Mouse (Mus musculus) stomach, postnatal 0 days (tissue): Measurements from ENCODE around the gene BC030867. TPM values are rescaled to one million over a fixed set of nuclear protein-coding genes. Genes with fewer than 3 reads are reported as not detected.

ENCODE experiments used
- ATAC-seq: fragments of 200-750 bp; cut with Nextera tagmentation; 2 replicates; pipeline ENCODE4 v1.8.0; 2017; ENCODE audit not compliant: low FRiP score, low TSS enrichment
- DNase-seq: peaks from one replicate; pipeline ENCODE4 v3.0.0-alpha.2; 2016; ENCODE audit warnings: low spot score
- H3K27ac ChIP-seq: fragments of 300-500 bp; sonication (generic); replicated peaks from 2 replicates; pipeline ENCODE4 v1.5.1; 2014; ENCODE audit warnings: mild to moderate bottlenecking, control low read depth
- H3K27me3 ChIP-seq: fragments of 300-500 bp; sonication (generic); 2 replicates; pipeline ENCODE4 v1.6.1; 2014; ENCODE audit warnings: low read length; ENCODE audit not compliant: control insufficient read depth, insufficient read depth
- H3K36me3 ChIP-seq: fragments of 300-500 bp; sonication (generic); 2 replicates; pipeline ENCODE4 v1.6.1; 2014; ENCODE audit warnings: low read length, mixed read lengths; ENCODE audit not compliant: control insufficient read depth, insufficient read depth
- H3K4me1 ChIP-seq: fragments of 300-500 bp; sonication (generic); replicated peaks from 2 replicates; pipeline ENCODE4 v1.6.1; 2014; ENCODE audit warnings: antibody characterized with exemption; ENCODE audit not compliant: control insufficient read depth, insufficient read depth
- H3K4me2 ChIP-seq: fragments of 300-500 bp; sonication (generic); replicated peaks from 2 replicates; pipeline ENCODE4 v1.6.1; 2014; ENCODE audit warnings: low read depth, mild to moderate bottlenecking, control low read depth, moderate library complexity
- H3K4me3 ChIP-seq: fragments of 300-500 bp; sonication (generic); 2 replicates; pipeline ENCODE4 v1.5.1; 2014; ENCODE audit warnings: low read depth, low read length, control low read depth
- H3K9ac ChIP-seq: fragments of 300-500 bp; sonication (generic); 2 replicates; pipeline ENCODE4 v1.6.1; 2014; ENCODE audit warnings: mild to moderate bottlenecking, low read length, control low read depth, mixed read lengths
- H3K9me3 ChIP-seq: fragments of 300-500 bp; sonication (generic); 2 replicates; pipeline ENCODE4 v1.6.1; 2016; ENCODE audit warnings: low read length; ENCODE audit not compliant: control insufficient read depth
- CTCF ChIP-seq: IDR thresholded peaks from 2 replicates; pipeline ENCODE4 v1.5.1; 2016; ENCODE audit warnings: antibody characterized with exemption, low read depth, mild to moderate bottlenecking, moderate library complexity
- EP300 ChIP-seq: optimal IDR thresholded peaks from 2 replicates; pipeline ENCODE3; 2016; ENCODE audit warnings: antibody characterized with exemption
- WGBS: fragments of 180-500 bp; shearing (Covaris S2); extraction: QIAGEN DNeasy Blood & Tissue Kit; methylation state at CpG from one replicate; pipeline ENCODE4 v1.1.7; 2014; 5-methylcytosine and 5-hydroxymethylcytosine counted together
- polyA plus RNA-seq: library from polyadenylated mRNA; unstranded; fragments of >200 nt; fragmentation: Nextera tagmentation; extraction: Ambion mirVana; gene quantifications from 2 replicates; pipeline ENCODE4 v1.2.1, GENCODE M21; 2015

Gene BC030867
- polyA plus RNA-seq, 1 experiment from 2014 or later = 2.7 TPM

DNA sequence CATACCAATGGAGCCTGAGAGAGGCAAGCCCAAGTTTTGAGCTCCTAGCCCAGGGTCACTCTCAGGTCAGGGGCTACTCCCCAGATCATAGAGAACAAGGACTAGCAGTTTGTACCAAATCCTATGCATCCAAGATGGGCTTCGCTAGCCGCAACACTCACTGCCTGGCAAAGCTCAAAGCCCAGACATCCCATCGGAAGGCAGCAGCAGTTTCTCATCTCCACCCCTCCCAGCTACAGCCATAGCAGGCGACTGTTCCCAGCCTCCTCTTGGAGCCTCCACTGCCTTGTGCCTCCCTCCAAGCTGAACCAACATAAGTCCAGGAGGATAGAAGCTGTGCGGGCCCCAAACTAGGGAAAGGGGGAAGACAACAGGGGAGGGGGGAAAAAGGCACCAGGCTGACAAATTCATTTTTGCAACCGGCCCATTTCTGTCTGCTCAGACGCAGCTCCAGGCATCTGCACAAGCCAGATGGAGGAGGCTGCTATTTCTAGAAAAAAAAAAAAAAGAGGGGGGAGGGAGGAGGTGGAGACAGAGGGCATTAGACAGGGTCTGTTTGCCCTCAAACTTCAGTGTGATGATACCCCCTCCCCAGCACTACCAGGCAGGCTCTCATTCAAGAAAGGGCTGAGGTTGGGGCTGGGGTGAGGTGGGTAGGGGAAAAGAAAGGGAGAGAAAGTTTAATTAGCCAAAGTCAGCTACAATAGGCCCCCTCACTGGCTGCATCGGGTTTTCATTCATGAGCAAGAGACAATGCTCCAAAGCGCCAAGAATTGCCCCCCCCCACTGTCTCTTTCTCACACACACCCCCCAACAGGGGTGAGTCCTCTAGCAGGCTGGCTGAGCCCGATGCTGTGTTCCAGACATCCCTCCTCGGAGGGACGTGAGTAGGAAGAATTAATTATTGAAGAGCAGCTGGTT, 21.2 kb upstream of the BC030867 start:
- ATAC-seq (no peak), DNase-seq (no peak)
- no peak for TF ChIP-seq CTCF
- TF ChIP-seq EP300 = no peak
- WGBS = 28% methylated on average over 12 of the region's 12 CpGs
- Histone ChIP-seq H3K4me2 (peak overlapping the region; percentile 86), H3K36me3 (no peaks in the 10 kb centered on the region), H3K4me3 (peak overlapping the region; percentile 93), H3K9ac (peak overlapping the region; percentile 43; the same call in 1 of the 2 replicates), H3K27me3 (no peaks in the 10 kb centered on the region), H3K4me1 (peaks cover 16% of the 10 kb centered on the region), H3K9me3 (no peaks in the 10 kb centered on the region), H3K27ac (0 out of 2 replicates have a peak overlapping the region, but pooled peaks have one; percentile 35)

DNA sequence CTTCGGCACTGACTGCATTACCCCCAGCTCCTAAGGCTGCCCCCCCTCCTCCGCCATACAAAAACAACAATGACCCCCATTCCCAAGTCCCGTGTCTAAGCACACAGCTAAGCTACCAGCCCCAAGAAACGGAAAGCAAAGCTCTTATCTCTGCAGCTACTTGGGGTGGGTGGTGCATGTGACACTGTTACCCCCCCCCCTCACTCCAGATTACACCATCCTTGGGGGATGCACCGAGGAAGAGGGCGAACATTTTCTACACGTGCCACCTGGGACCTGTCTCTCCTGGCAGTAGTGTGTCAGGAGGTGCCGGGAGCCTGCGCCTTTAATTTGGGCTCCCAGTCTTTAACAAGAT, 20.5 kb upstream of the BC030867 start:
- no peak for DNase-seq
- peak overlapping the region; percentile 93 for H3K4me3 ChIP-seq
- H3K9me3 ChIP-seq = no peaks in the 10 kb centered on the region
- peaks cover 16% of the 10 kb centered on the region for H3K4me1 ChIP-seq
- H3K27ac ChIP-seq = 0 out of 2 replicates have a peak overlapping the region, but pooled peaks have one; percentile 3
- ATAC-seq = no peak
- 34% methylated on average over 9 of the region's 9 CpGs for WGBS
- TF ChIP-seq EP300 (no peak), CTCF (no peak)
- no peaks in the 10 kb centered on the region for H3K36me3 ChIP-seq
- H3K27me3 ChIP-seq = no peaks in the 10 kb centered on the region
- H3K9ac ChIP-seq = peak overlapping the region; percentile 95; the same call in 1 of the 2 replicates
- H3K4me2 ChIP-seq = peak overlapping the region; percentile 86

DNA sequence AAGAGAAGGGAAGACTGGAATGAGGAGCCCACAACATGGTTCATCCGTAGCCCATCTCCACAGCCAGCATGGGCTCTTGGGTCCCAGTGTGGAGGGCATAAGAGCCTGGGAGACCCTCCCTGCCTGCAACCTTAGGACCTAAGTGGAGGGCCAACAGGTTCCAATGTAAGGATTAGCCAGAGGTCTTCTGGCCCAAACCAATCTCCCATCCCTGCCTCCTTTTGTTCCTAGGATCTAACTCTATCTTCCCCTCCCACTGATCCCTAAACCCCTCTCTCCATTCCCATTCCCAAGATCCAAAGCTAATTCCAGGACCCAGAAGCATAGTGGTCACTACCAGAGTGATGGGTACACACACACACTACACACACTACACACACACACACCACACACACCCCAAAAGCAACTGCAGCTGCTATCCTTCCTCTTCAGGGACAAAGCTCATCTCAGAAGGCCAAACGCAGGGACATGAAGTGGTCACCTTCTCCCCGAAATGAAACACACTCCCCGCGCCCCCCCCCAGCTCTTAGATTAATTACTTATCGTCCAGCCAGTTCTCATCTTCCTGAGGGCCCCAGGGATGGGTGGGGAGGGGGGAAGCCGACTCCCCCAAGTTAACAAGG, 19.9 kb upstream of the BC030867 start:
- Histone ChIP-seq H3K9me3 (no peaks in the 10 kb centered on the region), H3K27me3 (no peaks in the 10 kb centered on the region), H3K27ac (peak overlapping the region; percentile 3; the same call in 1 of the 2 replicates), H3K4me1 (peaks cover 16% of the 10 kb centered on the region), H3K9ac (peak overlapping the region; percentile 95), H3K36me3 (no peaks in the 10 kb centered on the region), H3K4me3 (peak overlapping the region; percentile 93), H3K4me2 (peak overlapping the region; percentile 86)
- ATAC-seq (no peak), DNase-seq (no peak)
- TF ChIP-seq CTCF (no peak), EP300 (no peak)
- WGBS = 15% methylated on average over 7 of the region's 7 CpGs

DNA sequence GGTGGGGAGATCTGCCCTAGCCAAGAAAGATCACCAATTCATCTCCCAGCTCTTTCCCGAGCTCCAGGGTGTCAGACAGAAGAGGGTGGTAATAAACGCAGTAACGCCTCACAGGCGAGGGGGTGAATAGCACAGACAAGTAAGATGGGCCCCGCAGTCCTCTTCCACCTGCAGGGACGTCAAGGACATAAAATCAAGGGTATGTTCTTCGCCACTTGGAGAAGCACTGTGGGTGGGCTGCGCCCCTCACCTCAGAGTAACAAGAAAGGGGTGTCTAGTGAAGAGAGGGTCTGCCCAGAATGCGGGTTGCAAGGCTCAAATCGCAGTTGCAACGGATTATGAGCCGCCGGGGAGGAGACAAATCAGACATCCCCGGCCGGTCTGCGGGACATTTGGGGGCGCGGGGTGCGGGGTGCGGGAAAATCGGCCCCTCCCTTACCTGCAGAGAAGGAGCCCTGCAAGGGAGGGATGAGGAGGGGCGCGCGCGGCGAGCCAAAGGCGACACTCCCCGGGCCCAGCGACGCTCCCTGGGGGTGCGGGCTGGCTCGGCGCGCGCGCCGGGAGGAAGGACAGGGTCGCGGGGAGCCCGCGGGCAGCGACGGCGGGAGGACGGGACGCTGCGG, 19.2 kb upstream of the BC030867 start:
- DNase-seq (no peak), ATAC-seq (peak; percentile 25)
- no peaks in the 10 kb centered on the region for H3K9me3 ChIP-seq
- peak overlapping the region; percentile 95 for H3K9ac ChIP-seq
- H3K27me3 ChIP-seq = no peaks in the 10 kb centered on the region
- H3K36me3 ChIP-seq = no peaks in the 10 kb centered on the region
- peak overlapping the region; percentile 93 for H3K4me3 ChIP-seq
- H3K4me1 ChIP-seq = peaks cover 16% of the 10 kb centered on the region
- peak overlapping the region; percentile 86 for H3K4me2 ChIP-seq
- under 1% methylated on average over 35 of the region's 47 CpGs for WGBS
- no peak for TF ChIP-seq CTCF
- no peak for TF ChIP-seq EP300
- peak overlapping the region; percentile 91 for H3K27ac ChIP-seq

DNA sequence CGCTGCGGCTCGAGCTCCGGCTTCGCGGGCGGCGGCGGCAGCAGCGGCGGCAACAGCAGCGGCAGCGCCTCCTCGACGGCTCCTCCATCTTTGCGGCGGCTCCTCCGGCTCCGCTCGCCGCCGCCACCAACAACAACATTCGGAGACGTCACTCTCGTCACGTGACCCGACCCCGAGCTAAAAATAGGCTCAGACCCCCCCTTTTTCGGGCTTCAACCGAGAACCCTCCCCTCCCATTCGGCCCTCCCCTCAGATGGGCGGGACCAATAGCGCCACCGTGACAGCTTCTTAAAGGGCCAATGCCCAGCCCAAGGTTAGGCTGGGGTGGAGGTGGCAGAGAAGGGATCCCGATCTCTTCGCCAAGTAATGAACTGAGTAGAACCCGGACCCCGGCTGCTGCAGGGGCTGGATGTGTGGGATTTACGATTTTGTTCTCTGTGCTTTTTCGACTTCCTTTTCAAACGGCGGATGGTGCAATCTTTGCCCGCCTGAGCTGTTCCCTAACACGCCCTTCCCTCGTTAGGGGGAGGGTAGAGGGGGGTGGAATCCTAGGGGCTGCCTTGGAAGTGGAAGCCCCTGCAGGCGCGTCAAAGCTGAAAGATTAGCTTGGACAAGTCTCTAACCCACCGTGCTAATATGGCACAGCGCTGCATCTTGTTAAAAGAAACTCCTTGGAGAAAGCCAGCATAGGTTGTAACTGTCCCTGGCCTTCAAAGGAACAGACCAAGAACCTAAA, 18.5 kb upstream of the BC030867 start, which contains the start of gene Hdac5:
Gene Hdac5 (minus strand): TSS at position 161 of the 736 bp plus-strand sequence.
- 1% methylated on average over 43 of the region's 49 CpGs for WGBS
- Histone ChIP-seq H3K4me1 (peaks cover 9% of the 10 kb centered on the region), H3K4me2 (peak within 1 kb of the TSS; percentile 86), H3K27me3 (no peaks in the 10 kb centered on the region), H3K4me3 (peak within 1 kb of the TSS; percentile 93), H3K36me3 (no peaks in the 10 kb centered on the region), H3K9me3 (no peaks in the 10 kb centered on the region), H3K9ac (peak within 1 kb of the TSS; percentile 95), H3K27ac (peak within 1 kb of the TSS; percentile 91)
- peak; percentile 91 for ATAC-seq
- TF ChIP-seq EP300 = peak; percentile 46
- TF ChIP-seq CTCF = peak; percentile 41
- DNase-seq = peak; percentile 98
